Mouse (Mus musculus) macrophage (primary cell): ENCODE data around the gene Ap1s1. TPM values are rescaled to one million over a fixed set of nuclear protein-coding genes. Genes with fewer than 3 reads are reported as not detected.

Experiments used
- H3K27ac ChIP-seq: fragments of 350-480 bp; formaldehyde crosslinking; 2 replicates; pipeline ENCODE4 v1.9.0; 2021
- H3K36me3 ChIP-seq: fragments of 350-480 bp; formaldehyde crosslinking; 2 replicates; pipeline ENCODE4 v1.9.0; 2021; ENCODE audit errors: inconsistent target
- H3K4me3 ChIP-seq: fragments of 350-480 bp; formaldehyde crosslinking; 2 replicates; pipeline ENCODE4 v1.9.0; 2021; ENCODE audit errors: inconsistent target
- H3K79me2 ChIP-seq: fragments of 350-480 bp; formaldehyde crosslinking; 2 replicates; pipeline ENCODE4 v1.9.0; 2021; ENCODE audit errors: inconsistent target
- WGBS: methylation state at CpG from one replicate; pipeline ENCODE4 v1.1.7; 2026; ENCODE audit warnings: inconsistent platforms; ENCODE audit not compliant: missing documents; 5-methylcytosine and 5-hydroxymethylcytosine counted together
- polyA plus RNA-seq: library from polyadenylated mRNA; stranded (reverse); fragments of 250-400 nt; gene quantifications from 3 replicates; pipeline ENCODE4 v1.2.4, GENCODE M21; 2018; ENCODE audit warnings: inconsistent platforms
- total RNA-seq, 78 experiments: library from RNA; depleted of rRNA; stranded (reverse); fragments of 250-400 nt; gene quantifications; 1 replicate in 9 of 78; 2 replicates in 24 of 78; 3 replicates in 43 of 78; 4 replicates in 2 of 78; pipeline ENCODE4 v1.2.4; 2018; ENCODE audit warnings: inconsistent platforms in 56 of 78

Ap1s1 gene
- total RNA-seq (2018; cell fraction: chromatin; rRNA removed), result 10 to 100 TPM in 23 of 26 experiments, 1 to 10 TPM in 3; 6.2 to 49.3 (median 23.6) TPM
- 100 to 1,000 TPM in 6 of 26 experiments, 10 to 100 TPM in 20; 72.4 to 109 (median 91.0) TPM for total RNA-seq (2018; cell fraction: cytosol; rRNA removed)
- 10 to 100 TPM; 14.8 to 81.5 (median 43.1) TPM for total RNA-seq (2018; cell fraction: nucleus; rRNA removed)
- polyA plus RNA-seq, result 120 to 219 TPM (median 131 TPM) in 3 replicates

GRCm38 (mm10) chr5:137045402-137046323 is at the start of gene Ap1s1:
Gene Ap1s1, minus strand, starts transcription at chr5:137046135.
- H3K4me3 ChIP-seq, result peak within 1 kb of the TSS; percentile 95
- peak within 1 kb of the TSS; percentile 66 for H3K27ac ChIP-seq
- WGBS, result under 1% methylated on average over 48 of the region's 48 CpGs
- peaks cover 16% of the 10 kb centered on the region for H3K79me2 ChIP-seq
- peaks cover 27% of the 10 kb centered on the region for H3K36me3 ChIP-seq

- Histone ChIP-seq H3K79me2 (no peaks in the 10 kb centered on the region), H3K4me3 (no peak overlapping the region), H3K36me3 (no peaks in the 10 kb centered on the region), H3K27ac (no peak overlapping the region)
- WGBS, result 52% methylated on average over 10 of the region's 10 CpGs
Observed at GRCm38 (mm10) chr5:137095135-137095534, 49.2 kb upstream of the Ap1s1 start.

- Histone ChIP-seq H3K4me3 (no peak overlapping the region), H3K36me3 (no peaks in the 10 kb centered on the region), H3K79me2 (no peaks in the 10 kb centered on the region), H3K27ac (no peak overlapping the region)
- 95% methylated on average over 9 of the region's 9 CpGs for WGBS
Observed at GRCm38 (mm10) chr5:137093720-137094119, 47.8 kb upstream of the Ap1s1 start.

- no peak overlapping the region for H3K4me3 ChIP-seq
- H3K36me3 ChIP-seq, result no peaks in the 10 kb centered on the region
- no peaks in the 10 kb centered on the region for H3K79me2 ChIP-seq
- H3K27ac ChIP-seq, result no peak overlapping the region
- 27% methylated on average over 6 of the region's 6 CpGs for WGBS
Observed at GRCm38 (mm10) chr5:137091560-137091959, 45.6 kb upstream of the Ap1s1 start.

GRCm38 (mm10) chr5:137090870-137091269 is 44.9 kb upstream of the Ap1s1 start:
- 93% methylated on average over 10 of the region's 10 CpGs for WGBS
- H3K36me3 ChIP-seq, result no peaks in the 10 kb centered on the region
- no peaks in the 10 kb centered on the region for H3K79me2 ChIP-seq
- H3K27ac ChIP-seq, result no peak overlapping the region
- no peak overlapping the region for H3K4me3 ChIP-seq

- 74% methylated on average over 7 of the region's 8 CpGs for WGBS
- Histone ChIP-seq H3K36me3 (no peaks in the 10 kb centered on the region), H3K79me2 (no peaks in the 10 kb centered on the region), H3K27ac (no peak overlapping the region), H3K4me3 (no peak overlapping the region)
Observed at GRCm38 (mm10) chr5:137087410-137087809, 41.5 kb upstream of the Ap1s1 start.

GRCm38 (mm10) chr5:137085731-137086130 is 39.8 kb upstream of the Ap1s1 start:
- Histone ChIP-seq H3K79me2 (no peaks in the 10 kb centered on the region), H3K36me3 (no peaks in the 10 kb centered on the region), H3K4me3 (no peak overlapping the region), H3K27ac (no peak overlapping the region)
- WGBS, result 88% methylated on average over 3 of the region's 3 CpGs

GRCm38 (mm10) chr5:137085021-137085420 is 39.1 kb upstream of the Ap1s1 start:
- Histone ChIP-seq H3K4me3 (no peak overlapping the region), H3K27ac (no peak overlapping the region)

GRCm38 (mm10) chr5:137083051-137083450 is 37.1 kb upstream of the Ap1s1 start:
- Histone ChIP-seq H3K4me3 (no peak overlapping the region), H3K79me2 (no peaks in the 10 kb centered on the region), H3K27ac (no peak overlapping the region), H3K36me3 (no peaks in the 10 kb centered on the region)
- WGBS, result 97% methylated on average over 4 of the region's 4 CpGs

More at GRCm38 (mm10) chr5:137085021-137085420, 39.1 kb upstream of the Ap1s1 start:
- Histone ChIP-seq H3K36me3 (no peaks in the 10 kb centered on the region), H3K79me2 (no peaks in the 10 kb centered on the region)
- WGBS, result 75% methylated on average over 6 of the region's 6 CpGs

GRCm38 (mm10) chr5:137079849-137080248 is 33.9 kb upstream of the Ap1s1 start:
- no peak overlapping the region for H3K4me3 ChIP-seq
- H3K36me3 ChIP-seq, result no peaks in the 10 kb centered on the region
- no peaks in the 10 kb centered on the region for H3K79me2 ChIP-seq
- WGBS, result 23% methylated on average over 5 of the region's 5 CpGs
- 0 out of 2 replicates have a peak overlapping the region, but pooled peaks have one; percentile 7 for H3K27ac ChIP-seq

GRCm38 (mm10) chr5:137078616-137079015 is 32.7 kb upstream of the Ap1s1 start:
- no peak overlapping the region for H3K4me3 ChIP-seq
- 83% methylated on average over 6 of the region's 6 CpGs for WGBS
- H3K79me2 ChIP-seq, result no peaks in the 10 kb centered on the region
- no peak overlapping the region for H3K27ac ChIP-seq
- no peaks in the 10 kb centered on the region for H3K36me3 ChIP-seq

- WGBS, result 93% methylated on average over 14 of the region's 14 CpGs
- Histone ChIP-seq H3K79me2 (no peaks in the 10 kb centered on the region), H3K4me3 (no peak overlapping the region), H3K36me3 (no peaks in the 10 kb centered on the region), H3K27ac (no peak overlapping the region)
Observed at GRCm38 (mm10) chr5:137078041-137078440, 32.1 kb upstream of the Ap1s1 start.

- Histone ChIP-seq H3K4me3 (no peak overlapping the region), H3K27ac (no peak overlapping the region)
- 95% methylated on average over 7 of the region's 7 CpGs for WGBS
Observed at GRCm38 (mm10) chr5:137077187-137077586, 31.3 kb upstream of the Ap1s1 start.

GRCm38 (mm10) chr5:137076191-137076930 is 30.4 kb upstream of the Ap1s1 start:
- Histone ChIP-seq H3K36me3 (no peaks in the 10 kb centered on the region), H3K27ac (0 out of 2 replicates have a peak overlapping the region, but pooled peaks have one; percentile 8)
- 36% methylated on average over 10 of the region's 12 CpGs for WGBS

More at GRCm38 (mm10) chr5:137077187-137077586, 31.3 kb upstream of the Ap1s1 start:
- Histone ChIP-seq H3K36me3 (no peaks in the 10 kb centered on the region), H3K79me2 (no peaks in the 10 kb centered on the region)

More at GRCm38 (mm10) chr5:137076191-137076930, 30.4 kb upstream of the Ap1s1 start:
- Histone ChIP-seq H3K79me2 (no peaks in the 10 kb centered on the region), H3K4me3 (no peak overlapping the region)
